Mouse (Mus musculus) left cerebral cortex, postnatal 10 days (tissue): ENCODE results near the gene Pi16. TPM values are rescaled to one million over a fixed set of nuclear protein-coding genes. Genes with fewer than 3 reads are reported as not detected.
"Not testable (repeated sequence)": the region's sequence is repeated elsewhere in the genome, so short reads cannot be mapped to it uniquely, and the experiment has no call there.

ENCODE experiments used
- DNase-seq, 2 experiments: peaks; one replicate each; pipeline ENCODE4 v3.0.0; 2021 to 2022; ENCODE audit warnings: low spot score in 2 of 2, mixed read lengths in 1 of 2; ENCODE audit errors: extremely low spot score in 1 of 2
- intact Hi-C: fragments of 180-260 bp; cut with DNase I; formaldehyde crosslinking; loops from one replicate; pipeline ENCODE4 v1.15.1; 2025
- total RNA-seq, 2 experiments: library from RNA; stranded (reverse); gene quantifications; 2 replicates each; pipeline ENCODE4 v1.2.3; 2021

Gene Pi16
- total RNA-seq, 2 experiments from 2014 or later: 1.6 to 1.8 TPM

DNA sequence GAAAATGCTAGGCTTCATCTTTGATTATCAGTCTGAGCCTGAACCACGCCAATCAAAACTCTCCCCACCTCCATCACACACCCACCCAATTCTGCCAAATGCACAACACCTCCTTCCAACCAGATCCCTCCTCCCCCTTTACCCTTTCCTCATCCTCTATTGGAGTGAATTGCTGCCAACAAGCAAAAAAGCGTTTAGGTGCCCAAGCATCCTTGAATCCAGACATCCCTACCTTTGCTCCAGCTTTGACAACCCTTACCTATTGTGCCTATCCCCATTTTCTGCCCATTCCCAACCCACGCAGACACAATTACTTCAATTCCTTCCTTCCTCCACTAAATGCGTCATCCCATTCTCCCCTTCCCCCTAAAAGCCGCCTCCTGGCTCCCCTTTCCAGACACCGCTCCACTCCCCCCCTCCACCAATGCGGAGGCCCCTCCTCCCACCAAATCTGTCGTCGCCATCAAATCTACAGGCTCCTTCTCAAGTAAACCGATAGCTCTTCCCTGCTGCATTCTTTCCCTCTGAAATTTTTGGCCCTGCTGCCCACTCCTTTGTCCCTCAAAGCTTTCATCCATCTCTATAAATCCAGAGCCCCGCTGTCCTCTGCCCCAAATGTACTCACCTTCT, 29.1 kb downstream of the Pi16 start:
- peak; percentile 61 to 69 for DNase-seq
- intact Hi-C loops: loop anchor here (10.0 kb wide), 1 partner anchor 82 kb away; the partner anchor contains the start of genes BC004004 and Ppil1

DNA sequence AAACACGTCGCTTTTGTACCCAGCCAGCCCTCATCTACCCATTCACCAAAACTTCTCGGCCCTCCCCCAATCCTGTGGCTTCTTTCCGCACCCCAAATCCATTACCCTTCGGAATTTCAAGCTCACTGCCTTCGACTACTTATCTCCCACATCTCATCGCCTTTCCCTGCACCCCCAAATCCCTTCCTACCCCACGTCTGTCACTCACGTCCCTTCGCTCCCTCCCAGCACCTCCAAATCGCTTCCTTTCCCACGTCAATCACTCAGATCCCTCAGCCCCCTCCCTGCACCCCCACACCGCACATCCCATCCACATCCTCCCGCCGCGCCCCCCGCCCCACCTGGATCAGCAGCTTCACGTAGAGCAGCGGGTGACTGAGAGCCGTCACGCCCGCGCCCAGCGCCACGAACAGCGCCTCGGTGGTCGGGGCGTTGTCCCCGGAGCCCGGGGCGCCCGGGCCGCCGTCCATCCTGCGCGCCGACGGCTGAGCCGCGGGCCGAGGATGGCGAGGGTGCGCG, 29.7 kb downstream of the Pi16 start:
- peak in 1 of 2 experiments; percentile 78 for DNase-seq
- intact Hi-C loops: loop anchor here (10.0 kb wide), 1 partner anchor 82 kb away; the partner anchor contains the start of genes BC004004 and Ppil1

DNA sequence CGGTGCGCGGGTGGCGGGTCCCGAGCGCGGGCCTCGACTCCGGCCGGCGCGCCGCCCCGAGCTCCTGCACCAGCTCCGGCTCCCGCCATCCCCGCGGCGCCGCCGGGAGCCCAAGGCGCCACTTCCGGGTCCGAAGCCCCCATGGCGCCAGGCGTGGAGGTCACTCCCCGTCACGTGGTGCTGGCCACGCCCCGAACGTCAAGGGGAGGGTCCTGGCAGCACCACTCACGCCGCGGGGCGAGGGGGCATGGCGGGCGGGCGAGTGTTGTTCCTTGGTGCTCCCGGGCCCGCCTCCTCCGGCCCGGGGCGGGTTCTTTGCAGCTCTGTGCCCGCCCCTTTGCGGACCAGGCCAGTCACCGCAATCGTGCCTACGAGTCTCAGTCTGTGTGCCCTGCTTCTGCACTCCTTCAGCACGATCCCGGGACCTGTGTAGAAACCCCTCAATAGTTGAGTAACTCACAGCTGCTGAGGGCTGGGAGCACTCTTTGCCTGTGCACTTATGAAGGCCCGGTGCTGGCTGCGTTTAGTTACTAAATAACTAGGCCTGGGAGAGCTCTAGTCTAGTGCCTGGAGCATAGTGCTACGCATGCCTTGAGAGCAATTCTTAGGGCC, 30.3 kb downstream of the Pi16 start, which contains the start of gene Mtch1:
TSS of gene Mtch1 (minus strand) at position 290 of the 612 bp plus-strand sequence.
- DNase-seq: peak; percentile 93 to 99

DNA sequence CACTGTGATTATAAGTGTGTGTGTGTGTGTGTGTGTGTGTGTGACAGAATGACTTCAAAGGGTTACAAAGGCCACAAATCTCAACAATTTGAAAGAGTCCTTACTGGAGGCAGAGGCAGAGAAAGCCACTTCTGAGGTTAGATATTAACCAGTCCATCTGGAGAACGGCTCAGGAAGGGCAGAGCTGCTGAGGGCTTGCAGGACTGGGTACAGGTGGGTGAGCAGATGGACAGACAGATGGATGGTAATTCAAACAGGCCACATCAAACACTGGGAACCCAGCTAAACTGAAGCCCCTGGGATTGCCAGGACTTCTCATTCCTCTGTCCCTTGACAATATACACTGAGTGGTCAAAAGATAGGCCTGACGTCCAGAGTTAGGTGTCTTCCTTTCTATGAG, 31.5 kb downstream of the Pi16 start:
- intact Hi-C loops: loop anchor here (10.0 kb wide), 1 partner anchor 84 kb away; the partner anchor contains the start of genes BC004004 and Ppil1
- no peak for DNase-seq

More for the DNA sequence above, 30.3 kb downstream of the Pi16 start, which contains the start of gene Mtch1:
- intact Hi-C loops: loop anchor here (10.0 kb wide), 1 partner anchor 83 kb away; the partner anchor contains the start of genes BC004004 and Ppil1

DNA sequence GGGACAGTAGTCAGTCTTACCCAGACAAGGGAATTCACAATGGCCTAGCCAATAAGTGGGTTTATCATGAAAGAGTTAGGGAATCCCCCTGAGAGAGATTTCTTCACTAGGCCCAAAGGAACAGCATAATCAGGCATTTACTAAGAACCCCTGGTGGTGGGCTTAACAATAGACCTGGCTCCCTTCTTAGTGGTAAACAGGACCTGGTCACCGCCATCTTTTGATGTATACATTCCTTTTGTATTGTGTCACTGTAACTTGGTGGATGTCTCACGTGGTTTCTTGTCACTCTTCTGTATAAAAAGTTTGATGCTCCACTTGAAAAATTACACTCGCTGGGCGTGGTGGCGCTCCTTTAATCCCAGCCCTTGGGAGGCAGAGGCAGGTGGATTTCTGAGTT, 33.6 kb downstream of the Pi16 start:
- intact Hi-C loops, DNase-seq: not testable (repeated sequence)

DNA sequence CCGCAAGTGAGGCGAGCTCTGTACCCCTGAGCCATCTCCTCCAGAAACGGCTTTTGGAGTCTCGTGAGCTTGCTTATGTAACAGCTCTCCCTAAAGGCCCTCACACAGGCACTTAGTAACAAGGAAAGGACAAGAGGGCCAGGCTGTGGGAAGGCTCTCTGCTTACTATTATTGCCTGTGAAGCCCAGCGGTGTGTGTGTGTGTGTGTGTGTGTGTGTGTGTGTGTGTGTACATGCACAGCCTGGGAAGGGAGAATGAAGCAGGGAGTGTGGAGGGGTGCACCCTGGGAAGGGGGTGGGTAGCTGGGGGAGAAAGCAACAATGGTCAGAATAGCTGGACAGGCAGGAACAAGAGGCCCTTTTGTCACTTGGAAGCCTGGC, 38.0 kb downstream of the Pi16 start:
- DNase-seq: no peak
- intact Hi-C loops: no loop called here

DNA sequence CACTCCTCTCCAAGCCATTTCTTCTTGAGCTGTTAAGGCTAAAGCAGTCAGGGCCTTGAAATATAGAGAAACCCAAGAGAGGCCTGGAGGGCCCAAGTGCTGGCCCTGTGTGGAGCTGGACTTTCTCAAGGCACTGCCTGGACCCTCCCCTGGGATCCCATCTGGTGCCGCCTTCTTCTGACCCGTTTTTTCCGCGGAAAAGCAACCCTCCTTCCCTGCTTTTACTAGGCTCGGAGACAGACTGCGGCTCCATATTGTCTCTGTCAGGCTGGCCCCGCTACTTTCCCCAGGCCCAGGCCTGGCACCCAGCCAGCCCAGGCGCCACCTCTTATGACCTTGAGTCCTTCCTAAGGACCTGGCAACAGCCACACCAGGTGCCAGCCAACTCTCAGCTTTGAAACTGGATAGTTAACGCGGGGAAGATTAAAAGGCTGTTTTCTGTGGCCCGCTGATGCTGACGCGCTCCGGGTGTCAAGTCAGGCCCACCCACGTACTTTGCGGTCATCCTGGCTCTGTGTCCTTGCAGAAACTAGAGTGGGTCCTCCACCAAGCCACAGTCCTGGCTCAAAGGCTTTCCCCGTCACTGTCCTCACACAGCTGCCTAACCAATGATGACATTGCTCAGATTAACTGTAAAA, 38.5 kb downstream of the Pi16 start:
- DNase-seq: peak in 1 of 2 experiments; percentile 72
- intact Hi-C loops: no loop called here

DNA sequence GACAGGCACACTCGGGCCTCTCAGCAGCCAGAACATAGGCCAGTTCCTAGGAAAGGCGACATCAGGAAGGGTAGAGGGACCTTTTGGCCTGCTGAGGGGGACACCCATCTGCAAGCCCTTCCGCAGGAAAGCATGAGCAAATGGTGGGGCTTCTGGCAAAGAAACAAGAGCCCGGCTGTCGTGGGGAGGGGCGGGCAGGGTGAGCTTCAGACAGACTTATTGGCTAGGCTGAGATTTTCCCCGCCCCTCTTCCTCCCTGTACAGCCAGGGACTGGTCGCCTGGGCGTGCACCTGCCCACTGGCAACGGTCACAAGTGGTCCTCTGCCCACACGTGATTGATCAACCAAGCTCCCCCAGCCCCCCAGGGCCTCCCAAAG, 39.0 kb downstream of the Pi16 start:
- intact Hi-C loops: no loop called here
- peak; percentile 68 to 90 for DNase-seq

DNA sequence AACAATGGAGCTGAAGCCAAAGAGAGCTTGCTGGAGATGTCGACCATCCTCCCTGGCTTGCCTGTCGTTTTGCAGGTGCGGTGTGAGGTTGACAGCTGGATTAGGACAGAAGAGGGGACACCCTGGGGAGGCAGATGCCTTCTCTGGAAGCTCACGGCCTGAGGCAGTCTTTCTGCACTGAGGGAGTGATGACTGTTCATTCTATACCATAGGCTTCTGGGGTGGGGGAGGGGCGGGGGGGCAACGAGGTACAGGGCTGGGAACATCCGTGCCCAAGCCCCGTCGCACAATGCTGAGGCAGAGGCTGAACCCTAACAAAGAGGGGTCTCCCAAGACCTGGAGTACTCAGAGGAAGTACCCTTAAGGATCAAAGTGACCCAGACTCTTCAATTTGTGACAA, 39.4 kb downstream of the Pi16 start:
- DNase-seq: no peak
- intact Hi-C loops: no loop called here

DNA sequence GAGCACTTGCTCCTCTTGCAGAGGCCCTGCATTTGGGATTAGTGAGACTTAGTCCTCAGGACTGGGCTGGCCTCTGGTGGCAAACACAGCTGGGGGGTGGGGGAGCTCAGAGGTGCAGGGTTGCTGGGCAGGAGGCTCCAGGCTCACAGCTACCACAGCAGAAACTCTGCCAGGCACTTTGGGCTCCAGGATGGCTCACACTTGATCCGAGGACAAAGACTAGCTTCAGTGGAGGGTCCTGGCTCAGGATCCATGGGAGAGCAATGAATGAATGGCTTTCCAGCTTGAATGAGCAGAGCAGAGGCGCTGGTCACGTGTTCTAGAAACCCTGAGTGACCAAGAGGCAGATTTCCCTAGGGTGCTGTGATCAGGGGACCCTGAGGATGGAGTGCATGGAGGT, 41.4 kb downstream of the Pi16 start:
- no peak for DNase-seq
- intact Hi-C loops: no loop called here

DNA sequence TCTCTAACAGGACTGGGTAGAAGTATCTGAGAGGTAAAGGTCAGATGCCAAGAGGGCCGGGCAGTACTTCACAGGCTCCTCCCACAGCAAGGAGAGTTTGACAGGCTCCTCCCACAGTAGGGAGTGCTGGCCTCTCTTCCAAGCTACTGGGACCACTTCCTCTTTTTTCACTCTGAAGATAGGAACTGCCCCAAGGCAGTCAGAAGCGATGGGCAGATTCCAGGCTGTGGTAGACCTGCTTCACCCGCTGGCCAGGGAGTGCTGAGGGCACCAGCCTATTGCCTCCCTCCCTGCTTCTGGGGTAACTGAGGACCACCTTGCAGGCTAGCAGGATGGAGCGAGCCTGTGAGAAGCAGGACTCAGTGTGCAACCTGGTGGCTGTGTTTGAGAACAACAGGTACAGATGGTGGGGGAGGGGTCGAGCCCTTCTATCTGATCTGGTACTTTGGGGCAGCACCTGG, 43.3 kb downstream of the Pi16 start, which contains the start of gene Fgd2:
TSS of gene Fgd2 (plus strand) at position 154 of the 461 bp plus-strand sequence.
- DNase-seq: no peak
- intact Hi-C loops: no loop called here

DNA sequence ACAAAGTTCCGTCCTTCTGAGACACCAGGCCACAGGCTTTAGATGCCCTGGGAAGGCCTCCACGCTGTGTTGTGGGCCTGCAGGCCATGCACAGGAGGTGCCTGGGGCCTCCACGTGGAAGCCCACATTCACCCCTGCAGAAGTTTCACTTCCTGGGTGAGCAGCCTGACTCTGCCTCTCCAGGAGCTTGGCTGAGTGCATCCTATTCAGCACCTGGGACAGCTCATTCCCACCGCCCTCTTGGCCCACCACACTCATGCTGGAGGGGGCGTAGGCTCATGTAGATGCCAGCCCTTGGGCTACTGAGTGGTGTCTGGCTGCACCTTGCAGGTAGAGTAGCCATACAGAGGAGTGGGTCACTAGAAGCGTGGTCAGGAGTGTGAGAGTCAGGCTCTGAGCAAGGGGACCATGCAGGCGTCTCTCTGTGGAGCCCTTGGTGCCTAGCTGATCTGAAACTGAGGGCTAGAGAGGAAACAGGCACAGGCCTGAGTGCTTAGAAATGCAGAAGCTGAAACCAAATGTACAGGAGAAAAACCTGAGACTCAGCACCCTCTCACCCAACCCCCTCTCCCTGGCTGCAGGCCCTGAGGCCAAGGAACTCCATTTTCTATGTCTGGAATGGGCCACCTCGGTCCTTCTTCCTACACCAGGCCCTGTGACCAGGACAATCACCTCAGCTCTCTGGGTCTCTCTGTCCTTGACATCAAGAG, 44.7 kb downstream of the Pi16 start:
- no peak for DNase-seq
- intact Hi-C loops: no loop called here

DNA sequence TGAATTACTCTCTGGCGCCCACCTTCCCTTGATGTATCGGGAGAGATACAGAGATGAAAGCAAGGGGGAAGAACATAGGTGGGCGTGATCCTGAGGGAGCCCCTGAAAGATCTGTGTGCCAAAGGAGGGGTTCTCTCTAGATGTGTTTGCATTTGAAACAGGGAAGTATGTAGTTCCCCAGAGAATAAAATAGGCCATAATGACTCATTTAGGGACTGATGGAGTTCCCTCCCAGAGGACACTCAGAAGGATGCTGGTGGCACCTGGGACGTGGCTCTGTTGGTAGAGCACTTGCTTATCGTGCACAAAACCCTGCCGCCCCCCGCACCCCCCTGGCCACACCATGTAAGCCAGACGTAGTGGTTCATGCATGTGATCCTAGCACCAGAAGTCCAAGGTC, 45.6 kb downstream of the Pi16 start:
- DNase-seq: no peak
- intact Hi-C loops: no loop called here

DNA sequence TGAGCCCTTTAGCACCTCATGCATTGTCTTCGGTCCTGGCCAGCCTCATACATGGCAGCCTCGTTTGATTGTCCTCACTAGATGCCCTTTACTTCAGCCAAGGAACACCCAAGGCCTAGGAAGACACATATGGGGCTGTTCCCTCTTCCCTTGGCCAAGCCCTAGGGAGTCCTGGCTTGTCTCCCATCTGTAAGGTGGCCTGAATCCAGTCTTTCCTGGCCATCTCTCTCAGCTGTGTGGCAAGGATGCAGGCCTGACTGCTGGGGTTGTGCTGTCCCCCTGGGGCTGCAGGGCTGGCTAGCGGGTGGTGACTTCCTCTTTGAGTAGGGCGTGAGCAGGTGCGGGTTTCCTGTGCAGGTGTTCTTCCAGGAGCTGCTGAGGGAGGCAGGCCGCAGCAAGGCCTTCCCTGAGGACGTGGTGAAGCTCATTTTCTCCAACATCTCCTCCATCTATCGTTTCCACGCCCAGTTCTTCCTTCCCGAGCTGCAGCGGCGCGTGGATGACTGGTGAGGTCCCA, 47.7 kb downstream of the Pi16 start:
- intact Hi-C loops: no loop called here
- DNase-seq: no peak

DNA sequence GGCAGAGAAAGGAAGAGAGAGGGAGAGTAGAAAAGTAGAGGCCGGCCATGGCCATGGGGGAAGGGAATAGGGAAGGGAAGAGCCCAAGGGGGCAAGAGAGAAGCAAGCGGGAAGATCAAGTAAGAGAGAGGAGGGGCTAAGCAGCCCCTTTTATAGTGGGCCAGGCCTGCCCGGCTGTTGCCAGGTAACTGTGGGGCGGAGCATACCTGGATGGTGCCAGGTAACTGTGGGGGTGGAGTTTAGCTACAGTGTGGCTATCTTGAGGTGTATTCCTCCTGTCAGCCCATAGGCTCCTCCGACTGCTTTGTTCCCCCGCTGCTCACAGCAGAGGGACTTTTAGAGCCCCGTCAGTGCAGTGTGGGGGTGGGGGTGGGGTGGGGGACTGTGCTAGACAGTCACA, 51.2 kb downstream of the Pi16 start:
- intact Hi-C loops: no loop called here

DNA sequence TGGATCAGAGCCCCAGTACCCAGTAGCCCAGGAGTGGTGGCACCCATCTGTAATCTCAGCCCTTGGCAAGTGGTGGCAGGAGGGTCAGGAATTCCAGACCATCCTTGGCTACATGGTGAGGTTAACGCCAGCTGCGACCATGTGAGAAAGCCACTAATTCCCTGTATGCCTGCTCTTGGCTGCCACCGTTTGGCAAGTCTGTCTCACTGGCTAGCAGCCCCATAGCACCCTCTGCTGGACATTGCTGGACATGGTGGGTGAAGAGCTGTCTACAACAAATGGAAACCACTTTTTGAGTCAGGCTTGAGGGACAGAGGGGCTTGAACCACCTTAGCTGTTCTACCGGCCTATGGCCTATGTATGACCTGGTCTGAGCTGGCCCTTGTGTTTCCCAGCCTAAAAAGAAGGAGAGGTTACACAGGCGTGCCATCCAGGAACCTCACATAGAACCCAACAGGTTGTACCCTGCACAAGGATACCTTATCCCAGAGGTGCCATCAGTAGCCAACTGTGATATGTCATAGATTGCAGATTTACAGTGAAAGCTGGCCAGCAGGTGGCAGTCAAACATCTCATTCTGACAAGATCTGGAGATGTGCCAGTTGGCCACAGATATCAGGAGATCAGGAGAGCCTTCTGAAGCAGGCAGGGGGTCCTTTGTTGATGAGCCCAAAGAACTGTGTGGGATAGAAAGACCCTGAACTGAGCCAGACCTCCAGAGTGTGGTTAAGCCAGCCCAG, 53.7 kb downstream of the Pi16 start:
- DNase-seq: peak; percentile 89 to 92
- intact Hi-C loops: loop anchor here (1.0 to 10.0 kb wide), 2 partner anchors 103 to 196 kb away; partner anchors contain the start of gene BC004004

More for the DNA sequence above, 51.2 kb downstream of the Pi16 start:
- no peak for DNase-seq

DNA sequence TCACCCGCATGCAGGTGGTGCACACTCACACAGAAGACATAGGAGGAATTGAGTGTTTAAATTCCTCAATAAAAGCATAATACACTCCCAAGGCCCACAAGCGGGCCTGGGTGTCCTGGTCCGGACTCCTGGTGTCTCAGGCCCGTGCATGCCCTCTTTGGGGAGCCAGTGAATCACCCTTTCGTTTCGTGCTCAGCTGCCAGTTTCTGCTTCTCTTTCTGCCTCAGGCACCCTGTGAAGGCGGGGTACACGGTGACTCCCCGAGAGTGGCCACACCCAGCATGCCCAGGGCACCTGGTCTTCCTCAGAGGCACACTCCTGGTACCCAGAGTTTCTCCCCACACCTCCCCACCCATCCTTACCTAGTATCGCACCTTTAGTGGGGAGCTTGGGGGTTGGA, 58.4 kb downstream of the Pi16 start:
- DNase-seq: no peak
- intact Hi-C loops: loop anchor here (10.0 kb wide), 1 partner anchor 201 kb away; no protein-coding TSS in a partner anchor

DNA sequence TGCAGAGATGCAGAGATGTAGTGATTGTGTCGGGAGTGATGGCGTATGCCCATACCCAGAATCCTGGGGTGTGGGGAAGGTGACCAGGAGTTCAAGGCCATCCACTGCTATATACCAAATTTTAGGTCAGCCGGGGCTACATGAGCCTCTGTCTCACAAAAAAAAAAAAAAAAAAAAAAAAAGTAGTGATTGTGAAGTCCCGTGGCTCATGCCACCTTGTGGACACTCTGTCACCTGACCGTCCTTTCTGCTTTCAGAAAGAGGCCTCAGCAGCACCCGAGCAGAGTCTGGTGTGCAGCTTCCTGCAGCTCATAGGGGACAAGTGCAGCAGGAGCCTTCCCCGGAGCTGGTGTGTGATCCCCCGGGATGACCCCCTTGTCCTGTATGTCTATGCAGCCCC, 60.6 kb downstream of the Pi16 start:
- intact Hi-C loops: loop anchor here (10.0 kb wide), 1 partner anchor 203 kb away; no protein-coding TSS in a partner anchor
- no peak for DNase-seq
